Mouse (Mus musculus) heart, postnatal 25 days (tissue): Measurements from ENCODE around the gene Cdc27. TPM values are rescaled to one million over a fixed set of nuclear protein-coding genes. Genes with fewer than 3 reads are reported as not detected.
A peak's percentile ranks its signal among the peaks of the same experiment; 100 is the strongest.

ENCODE experiments used
- DNase-seq: peaks from one replicate; pipeline ENCODE4 v3.0.0; 2022; ENCODE audit warnings: low spot score
- intact Hi-C: fragments of 180-260 bp; cut with DNase I; formaldehyde crosslinking; loops from one replicate; pipeline ENCODE4 v1.15.1; 2025
- total RNA-seq, 2 experiments: library from RNA; stranded (reverse); gene quantifications; 2 replicates each; pipeline ENCODE4 v1.2.3; 2021

The Cdc27 gene
- total RNA-seq: 10 to 100 TPM; 28.6 to 29.7 TPM

- peak; percentile 95 for DNase-seq
- intact Hi-C loops: no loop called here
These were observed at the start of gene Cdc27, which contains the start of gene Myl4 for GRCm38 (mm10) chr11:104550406-104550974. Gene Cdc27, minus strand, starts transcription at chr11:104550620. Gene Myl4, plus strand, starts transcription at chr11:104550663.

GRCm38 (mm10) chr11:104599265-104599945, 49.0 kb upstream of the Cdc27 start:
- intact Hi-C loops: no loop called here
- DNase-seq: no peak

- no peak for DNase-seq
- intact Hi-C loops: no loop called here
These were observed 45.9 kb upstream of the Cdc27 start for GRCm38 (mm10) chr11:104596365-104596764.

DNA sequence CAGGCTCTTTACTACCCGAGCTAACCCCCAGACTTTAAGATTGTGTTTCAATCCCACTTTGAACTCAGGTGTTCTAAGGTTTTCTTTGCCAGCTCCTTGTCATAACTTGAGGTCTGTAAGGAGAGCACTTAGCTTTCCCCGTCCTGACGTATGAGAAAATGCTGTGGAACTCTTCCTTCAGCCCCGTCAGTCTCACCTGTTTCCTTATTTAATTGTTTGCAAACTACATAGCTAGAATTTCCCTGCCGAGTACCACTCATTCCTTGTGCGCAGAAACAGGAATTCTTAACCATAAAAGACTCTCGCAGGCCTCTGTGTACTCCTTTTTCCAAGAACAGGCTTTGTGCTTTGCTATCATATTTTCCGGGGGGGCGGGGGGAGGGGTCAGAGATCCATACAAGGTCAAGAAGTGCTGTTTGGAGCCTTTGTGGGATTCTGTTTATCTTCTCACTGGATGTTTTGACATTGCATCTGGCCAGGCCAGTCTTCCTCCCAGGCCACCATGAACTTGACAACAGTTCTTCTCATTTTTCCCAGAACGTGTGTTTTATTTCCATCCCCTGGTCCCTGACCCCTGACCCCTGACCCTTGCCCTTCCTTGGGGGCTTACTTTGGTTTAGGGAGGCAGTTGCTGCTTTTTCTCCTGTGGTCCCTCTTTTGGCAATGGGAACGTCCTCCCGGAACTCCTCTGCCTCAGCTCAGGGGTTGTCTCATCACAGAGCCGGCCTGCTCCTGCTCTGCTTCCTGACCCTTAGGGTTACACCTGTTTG, 41.8 kb upstream of the Cdc27 start:
- DNase-seq: no peak
- intact Hi-C loops: loop anchor here (5.0 kb wide), 1 partner anchor 65 kb away; no protein-coding TSS in a partner anchor

DNA sequence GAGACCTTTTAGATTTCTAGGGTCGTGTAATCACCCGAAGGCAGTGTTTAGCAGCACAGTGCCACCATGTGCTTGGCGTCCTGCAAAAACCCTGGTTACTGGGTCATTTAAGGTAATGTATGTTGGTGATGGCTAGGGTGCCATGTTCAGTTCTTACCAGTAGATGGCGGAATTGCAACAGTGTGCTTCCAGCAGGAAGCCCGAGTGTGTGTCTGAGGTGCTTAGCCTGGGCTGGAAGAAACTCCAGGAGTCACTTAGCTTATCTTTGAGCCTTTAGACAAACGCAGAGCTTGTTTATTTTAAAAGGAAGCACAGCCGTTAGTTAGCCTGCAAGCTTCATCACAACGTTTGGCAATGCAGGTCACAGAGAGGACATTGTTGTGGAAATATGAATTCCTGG, 39.7 kb upstream of the Cdc27 start:
- DNase-seq: peak; percentile 51
- intact Hi-C loops: loop anchor here (2.0 to 5.0 kb wide), 2 partner anchors 67 to 179 kb away; no protein-coding TSS in a partner anchor

DNA sequence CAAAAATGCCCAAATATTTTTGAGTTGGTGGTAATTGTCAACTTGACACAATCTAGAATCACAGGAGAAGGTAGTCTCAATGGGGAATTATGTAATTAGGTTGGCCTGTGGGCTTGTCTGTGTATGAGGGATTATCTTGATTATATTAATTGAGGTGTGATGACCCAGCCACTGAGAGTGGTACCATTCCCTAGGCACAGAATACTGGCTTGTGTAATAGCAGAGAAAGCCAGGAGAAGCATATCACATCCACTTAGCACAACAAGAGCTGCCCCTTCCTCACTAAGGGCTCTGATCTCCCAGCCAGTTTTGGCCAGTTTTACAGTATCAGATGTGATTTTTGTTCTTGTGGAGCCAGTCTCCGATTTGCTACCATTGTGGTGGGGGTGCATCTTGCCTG, 39.1 kb upstream of the Cdc27 start:
- intact Hi-C loops: loop anchor here (5.0 kb wide), 1 partner anchor 538 kb away; the partner anchor contains the start of gene Mettl2
- DNase-seq: no peak

GRCm38 (mm10) chr11:104588513-104588912, 38.1 kb upstream of the Cdc27 start:
- intact Hi-C loops: loop anchor here (5.0 kb wide), 1 partner anchor 539 kb away; the partner anchor contains the start of gene Mettl2
- DNase-seq: no peak

DNA sequence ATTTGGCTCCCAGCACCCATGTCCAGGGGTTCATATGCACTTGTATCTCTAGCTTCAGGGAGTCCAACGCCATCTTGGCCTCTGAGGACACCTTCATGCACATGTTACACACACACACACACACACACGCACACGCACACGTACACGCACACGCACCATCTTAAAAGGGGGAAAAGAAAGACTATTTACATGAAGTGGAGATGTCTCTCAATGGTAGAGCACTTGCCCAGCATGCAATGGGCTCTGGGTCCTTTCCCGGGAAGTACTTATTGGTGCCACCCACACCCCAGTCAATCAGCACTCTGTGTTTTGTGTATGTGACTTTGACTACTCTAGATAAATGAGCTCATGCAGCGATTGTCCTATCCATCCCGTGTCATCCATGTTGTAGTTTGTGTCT, 37.5 kb upstream of the Cdc27 start:
- DNase-seq: no peak
- intact Hi-C loops: loop anchor here (5.0 kb wide), 1 partner anchor 539 kb away; the partner anchor contains the start of gene Mettl2

DNA sequence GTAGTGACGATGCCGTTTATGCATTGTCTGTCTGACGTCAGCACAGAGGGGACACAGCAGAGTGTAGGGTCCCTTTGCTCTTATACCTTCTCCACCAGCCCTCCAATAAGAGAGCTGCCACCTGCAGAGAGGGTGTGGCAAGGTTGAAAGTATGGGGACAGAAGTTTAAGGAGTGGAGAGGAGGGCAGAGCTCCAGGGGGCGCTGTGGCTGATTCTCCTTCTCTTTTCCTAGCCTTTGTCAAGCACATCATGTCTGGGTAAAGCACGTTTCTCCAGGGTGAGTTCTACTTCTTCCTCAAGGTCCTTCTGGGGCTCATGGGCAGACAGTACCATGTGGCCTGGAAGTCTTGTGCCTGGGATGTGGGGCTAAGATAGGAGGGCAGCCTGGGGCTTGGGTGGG, 35.1 kb upstream of the Cdc27 start:
- no peak for DNase-seq
- intact Hi-C loops: loop anchor here (5.0 kb wide), 1 partner anchor 542 kb away; the partner anchor contains the start of gene Mettl2

GRCm38 (mm10) chr11:104582630-104583364, 32.4 kb upstream of the Cdc27 start:
- no peak for DNase-seq
- intact Hi-C loops: no loop called here

- intact Hi-C loops: no loop called here
- no peak for DNase-seq
These were observed 31.8 kb upstream of the Cdc27 start for GRCm38 (mm10) chr11:104582308-104582606.

DNA sequence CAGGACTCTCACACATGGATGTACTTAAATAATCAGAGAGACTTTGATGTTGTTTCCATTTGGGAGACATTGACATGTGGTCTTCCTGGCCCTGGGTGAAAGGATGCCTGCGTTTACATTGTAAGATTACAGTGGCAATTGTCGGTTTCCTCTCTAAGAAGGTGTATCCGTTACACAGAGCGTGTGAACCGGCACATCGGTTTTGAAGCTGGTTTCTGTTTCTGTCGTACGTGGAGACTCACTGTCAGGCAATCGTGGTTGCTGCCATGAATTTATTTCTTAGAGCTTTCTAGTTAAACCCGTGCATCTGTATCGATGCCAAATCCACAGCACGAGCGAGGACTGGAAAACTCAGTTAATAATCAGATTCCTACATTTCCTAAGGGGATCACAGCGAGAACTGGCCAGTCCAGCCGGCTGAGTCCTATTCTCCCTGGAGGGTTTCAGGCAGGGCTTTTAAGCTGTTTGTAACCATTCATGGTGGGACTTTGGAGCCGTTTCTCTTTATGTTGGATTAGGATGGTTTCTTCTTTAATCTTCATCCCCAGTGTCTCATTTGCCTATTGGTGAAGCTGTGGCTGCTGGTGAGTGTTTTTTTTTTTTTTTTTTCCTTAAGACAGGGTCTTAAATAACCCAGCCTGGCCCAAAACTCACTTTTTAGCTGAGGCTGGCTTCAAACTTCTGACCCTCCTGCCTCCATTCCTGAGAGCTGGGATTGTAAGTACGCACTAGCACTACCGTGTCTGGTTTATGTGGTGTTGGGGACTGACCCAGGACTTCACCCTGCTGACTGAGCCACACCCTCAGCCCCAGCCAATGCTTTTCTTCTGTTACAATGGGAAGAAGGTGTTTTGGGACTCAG, 31.3 kb upstream of the Cdc27 start:
- intact Hi-C loops: no loop called here
- no peak for DNase-seq

DNA sequence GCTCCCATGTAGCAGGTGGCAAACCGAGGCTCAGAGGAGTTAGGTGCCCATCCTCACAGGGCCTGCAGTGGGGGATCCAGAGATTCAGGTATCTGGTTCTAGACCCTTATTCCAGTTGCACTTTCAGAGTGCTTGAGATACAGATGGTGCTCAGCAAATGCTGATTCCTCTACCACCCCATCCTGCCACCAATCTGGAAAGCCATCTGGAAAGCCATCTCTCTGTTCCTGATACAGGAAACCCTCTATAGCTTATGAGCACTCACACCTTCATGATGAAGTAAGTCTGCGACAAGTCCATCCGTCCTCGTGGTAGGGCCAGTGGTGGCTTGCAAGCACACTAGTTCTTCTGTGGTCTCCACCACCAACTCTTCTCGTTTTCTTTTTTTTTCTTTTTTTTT, 30.2 kb upstream of the Cdc27 start:
- intact Hi-C loops: no loop called here
- DNase-seq: no peak

DNA sequence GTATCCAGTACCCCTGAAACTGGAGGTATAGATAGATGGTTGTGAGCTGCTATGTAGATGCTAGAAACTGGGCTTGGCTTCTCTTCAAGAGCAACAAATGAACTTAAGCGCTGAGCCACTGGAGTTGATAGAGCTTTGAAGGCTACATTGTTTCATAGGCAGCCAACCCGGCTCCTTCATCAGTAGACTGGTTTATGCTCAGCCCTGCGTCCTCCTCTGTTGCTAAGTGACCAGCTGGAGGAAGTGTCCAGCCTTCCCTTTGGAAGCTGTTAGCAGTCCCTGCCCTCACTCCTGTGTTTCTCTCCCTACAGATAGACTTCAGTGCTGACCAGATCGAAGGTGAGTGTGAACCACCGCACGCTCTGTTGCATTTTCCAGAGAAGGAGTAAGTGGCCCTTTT, 29.7 kb upstream of the Cdc27 start:
- no peak for DNase-seq
- intact Hi-C loops: no loop called here

DNA sequence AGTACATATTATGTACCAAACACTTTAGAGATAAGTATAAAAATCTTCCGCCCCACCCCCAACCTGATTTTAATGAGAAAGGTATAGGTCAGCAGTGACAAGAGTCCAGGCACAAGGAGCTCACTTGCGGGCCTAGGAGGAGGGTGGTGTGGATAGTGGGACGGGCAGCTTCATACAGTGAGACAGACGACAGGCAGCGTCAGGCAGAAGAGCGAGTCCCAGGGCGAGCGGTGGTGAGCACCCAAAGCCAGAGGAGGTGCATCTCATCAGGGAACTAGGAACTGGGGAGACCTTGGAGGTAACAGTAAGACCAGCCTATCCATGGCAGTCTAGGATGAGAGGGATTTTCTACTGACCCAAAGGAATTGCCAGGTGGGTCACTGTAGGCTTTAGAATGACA, 29.2 kb upstream of the Cdc27 start:
- intact Hi-C loops: no loop called here
- no peak for DNase-seq

DNA sequence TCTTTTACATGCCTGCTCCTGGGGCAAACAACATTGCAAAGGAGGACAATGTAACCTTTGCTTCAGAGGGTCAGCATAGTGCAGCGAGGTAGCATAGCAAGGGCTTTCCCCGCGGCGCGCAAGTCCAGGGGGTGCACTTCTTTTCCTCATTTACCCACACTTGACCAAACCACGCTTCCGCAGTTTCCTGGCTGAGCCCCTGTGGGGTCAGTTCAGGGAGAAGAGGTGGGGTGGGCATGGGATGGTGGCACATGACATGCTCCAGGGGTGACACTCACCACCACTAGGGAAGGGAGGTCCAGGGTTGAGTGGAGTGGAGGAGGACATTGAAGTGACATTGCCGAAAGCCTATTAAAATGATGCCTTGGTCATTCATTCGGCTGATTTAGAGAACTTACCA, 28.7 kb upstream of the Cdc27 start:
- intact Hi-C loops: no loop called here
- DNase-seq: no peak

DNA sequence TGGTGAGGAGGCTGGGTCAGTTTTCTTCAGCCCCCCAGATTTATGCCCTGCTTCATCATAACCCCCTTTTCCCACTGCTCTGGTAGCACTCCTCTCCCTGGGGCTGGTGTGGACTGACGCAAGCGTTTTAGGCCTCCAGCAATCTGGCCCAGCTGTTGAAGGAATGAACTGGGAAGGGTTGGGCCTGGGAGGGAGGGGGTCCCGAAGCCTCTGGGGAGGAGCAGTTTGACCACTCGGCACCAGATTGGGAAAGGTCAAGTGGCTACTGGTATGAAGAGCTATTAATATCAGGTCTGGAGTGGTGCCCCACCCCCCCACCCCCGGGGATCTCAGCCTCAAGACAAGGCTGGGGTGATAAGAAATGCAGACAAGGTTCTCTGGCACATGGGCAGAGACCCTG, 27.7 kb upstream of the Cdc27 start:
- no peak for DNase-seq
- intact Hi-C loops: no loop called here

- intact Hi-C loops: no loop called here
- no peak for DNase-seq
These were observed 26.6 kb upstream of the Cdc27 start for GRCm38 (mm10) chr11:104576772-104577612.
